Mouse (Mus musculus) erythroblast, adult 5-6 weeks (primary cell): ENCODE measurements around the gene Stk39. TPM values are rescaled to one million over a fixed set of nuclear protein-coding genes. Genes with fewer than 3 reads are reported as not detected.
"Not testable (repeated sequence)": the region's sequence is repeated elsewhere in the genome, so short reads cannot be mapped to it uniquely, and the experiment has no call there.

Experiments used
- ATAC-seq: replicated peaks from 2 replicates; pipeline ENCODE4 v1.8.0; 2016; ENCODE audit warnings: moderate number of reproducible peaks, mild to moderate bottlenecking, moderate TSS enrichment, inconsistent platforms; ENCODE audit not compliant: poor library complexity, low FRiP score, severe bottlenecking
- total RNA-seq, 2 experiments: library from RNA; stranded (forward) in 1 of 2; stranded (reverse) in 1 of 2; fragments of 150-400 nt in 1 of 2; fragments of 200-764, 138-1000 nt in 1 of 2; gene quantifications; 2 replicates each; pipeline versions ENCODE4 v1.2.3 to v1.2.4; 2015 to 2017; ENCODE audit warnings: low replicate concordance in 2 of 2

Gene Stk39
- total RNA-seq, 2 experiments from 2014 or later: 1.0 TPM; not detected in 1

DNA sequence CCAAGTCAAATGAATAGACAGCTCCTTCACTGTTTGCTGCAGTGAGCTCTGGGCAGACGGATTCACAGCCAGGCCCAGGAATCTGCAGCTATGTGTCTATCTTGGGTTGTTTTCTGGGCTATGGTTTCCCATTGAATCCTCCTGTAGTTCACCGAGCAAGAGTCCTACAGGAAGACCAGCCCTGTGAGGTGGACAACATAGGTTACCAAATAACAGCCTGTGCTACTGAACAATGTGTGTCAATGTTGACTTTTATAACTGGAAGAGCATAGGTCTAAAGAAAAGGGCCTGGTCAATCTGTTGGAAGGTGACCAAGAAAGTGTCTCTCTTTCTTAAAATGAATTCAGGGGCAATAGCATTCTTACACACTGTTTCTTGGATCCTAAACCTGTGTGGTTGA is 218.8 kb downstream of the Stk39 start:
- ATAC-seq: no peak

DNA sequence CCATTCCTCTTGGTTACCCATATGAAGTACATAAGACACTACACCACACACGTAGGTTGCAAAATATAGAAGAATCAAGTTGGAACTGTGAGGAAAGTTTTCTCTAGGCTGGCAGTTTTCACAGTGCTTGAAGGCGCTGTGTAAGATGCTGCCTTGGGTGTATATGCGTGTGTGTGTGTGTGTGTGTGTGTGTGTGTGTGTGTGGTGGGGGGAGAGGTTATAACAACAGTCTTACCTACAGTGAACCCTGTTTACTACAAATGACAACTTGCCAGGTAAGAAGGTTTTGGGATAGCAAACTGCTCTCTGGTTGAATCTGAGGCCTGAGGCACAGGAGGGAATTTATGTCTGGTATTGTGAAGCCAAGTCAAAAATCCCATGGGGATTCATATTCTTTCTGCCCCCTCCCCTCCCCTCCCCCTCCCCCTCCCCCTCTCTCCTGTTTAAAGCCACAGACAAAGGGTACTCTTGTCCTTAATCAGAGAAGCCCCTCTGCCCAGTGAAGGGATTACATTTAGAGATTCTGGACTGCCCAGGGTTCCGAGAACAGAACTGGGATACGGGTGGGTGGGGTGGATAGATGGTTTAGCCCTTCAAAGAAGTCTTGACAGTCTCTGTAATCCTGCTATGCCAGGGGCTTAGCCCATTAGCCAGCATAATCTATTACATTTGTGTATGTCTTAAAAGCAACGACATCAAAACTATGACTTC is 219.9 kb downstream of the Stk39 start:
- no peak for ATAC-seq

DNA sequence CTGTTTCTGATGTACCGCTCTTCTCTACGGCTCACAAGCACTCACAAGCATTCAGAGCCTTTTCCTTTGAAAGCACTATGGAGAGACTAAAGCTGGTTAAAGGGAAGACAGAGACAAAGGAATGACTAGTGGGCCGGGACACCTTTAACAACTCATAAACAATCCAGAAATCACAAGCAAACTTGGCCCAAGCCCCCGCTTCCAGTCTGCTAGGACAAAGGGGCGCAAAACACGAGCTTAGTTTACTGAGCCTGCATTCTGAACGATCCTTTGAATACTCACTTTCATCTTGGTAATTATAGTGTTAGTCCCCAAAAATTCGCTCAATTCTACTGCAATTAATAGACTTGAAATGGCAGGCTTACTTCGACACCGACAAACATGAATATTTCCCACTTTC is 221.2 kb downstream of the Stk39 start:
- no peak for ATAC-seq

DNA sequence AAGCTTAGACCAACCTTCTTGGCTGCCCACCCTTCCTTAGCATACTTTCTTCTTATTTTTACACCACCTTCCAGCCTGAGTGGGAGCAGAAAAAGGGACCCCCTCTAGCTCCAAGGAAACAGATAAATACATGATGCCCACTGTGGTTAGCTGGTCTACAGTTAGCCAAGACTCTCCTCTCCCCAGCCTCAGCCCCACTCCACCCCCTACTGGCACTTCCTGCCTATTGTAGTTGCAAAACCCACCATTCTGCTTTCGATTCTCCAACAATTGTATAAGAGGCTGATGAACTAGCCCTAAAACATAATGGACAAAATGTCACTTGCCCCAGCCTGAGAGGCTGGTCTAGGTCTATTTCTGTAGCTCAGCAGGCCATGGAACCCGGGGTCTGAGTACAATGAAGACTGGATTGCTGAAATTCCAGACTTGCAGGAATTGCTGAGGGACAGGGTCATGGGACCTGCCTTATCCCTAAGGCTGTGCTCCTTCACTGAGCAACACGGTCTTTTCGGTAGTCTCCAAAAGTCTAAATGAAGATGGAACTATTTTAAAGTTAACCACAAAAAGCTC is 222.1 kb downstream of the Stk39 start:
- no peak for ATAC-seq

DNA sequence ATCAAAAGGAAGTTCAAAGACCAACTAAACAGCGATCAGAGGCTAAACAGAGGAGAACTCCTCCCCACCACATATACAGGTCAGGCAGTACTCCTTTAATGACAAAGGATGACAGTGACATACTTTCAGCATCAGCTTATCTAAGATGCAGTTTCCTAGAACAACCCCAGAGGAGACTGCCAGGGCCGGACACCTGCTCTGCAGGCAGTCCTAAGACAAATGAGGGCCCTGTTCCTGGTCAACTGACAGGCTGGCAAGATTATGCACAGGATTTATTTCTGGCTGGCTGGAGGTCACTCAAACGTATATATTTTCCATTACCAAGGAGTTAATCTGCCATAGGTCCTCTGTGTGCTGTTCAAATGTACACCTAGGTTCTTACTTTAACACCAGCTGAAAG is 225.8 kb downstream of the Stk39 start:
- ATAC-seq: no peak

DNA sequence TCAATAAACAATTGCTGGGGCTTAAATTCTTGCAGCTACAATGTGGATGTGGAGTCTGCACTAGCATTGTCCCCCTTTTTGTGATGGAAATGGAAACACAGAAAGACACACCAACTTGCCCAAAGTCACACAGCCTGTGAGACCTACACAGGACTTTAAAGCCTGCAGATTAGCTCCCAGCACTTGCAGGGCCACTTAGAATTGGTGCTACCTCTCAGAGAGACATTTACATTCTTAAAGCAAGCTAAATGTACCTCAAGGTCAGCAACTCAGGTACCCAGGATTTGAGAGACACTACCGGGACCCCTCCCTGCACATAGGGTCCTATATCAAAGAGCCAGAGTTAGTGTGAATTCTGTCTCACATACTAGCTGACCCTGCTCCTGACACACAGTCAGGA is 227.5 kb downstream of the Stk39 start:
- no peak for ATAC-seq

DNA sequence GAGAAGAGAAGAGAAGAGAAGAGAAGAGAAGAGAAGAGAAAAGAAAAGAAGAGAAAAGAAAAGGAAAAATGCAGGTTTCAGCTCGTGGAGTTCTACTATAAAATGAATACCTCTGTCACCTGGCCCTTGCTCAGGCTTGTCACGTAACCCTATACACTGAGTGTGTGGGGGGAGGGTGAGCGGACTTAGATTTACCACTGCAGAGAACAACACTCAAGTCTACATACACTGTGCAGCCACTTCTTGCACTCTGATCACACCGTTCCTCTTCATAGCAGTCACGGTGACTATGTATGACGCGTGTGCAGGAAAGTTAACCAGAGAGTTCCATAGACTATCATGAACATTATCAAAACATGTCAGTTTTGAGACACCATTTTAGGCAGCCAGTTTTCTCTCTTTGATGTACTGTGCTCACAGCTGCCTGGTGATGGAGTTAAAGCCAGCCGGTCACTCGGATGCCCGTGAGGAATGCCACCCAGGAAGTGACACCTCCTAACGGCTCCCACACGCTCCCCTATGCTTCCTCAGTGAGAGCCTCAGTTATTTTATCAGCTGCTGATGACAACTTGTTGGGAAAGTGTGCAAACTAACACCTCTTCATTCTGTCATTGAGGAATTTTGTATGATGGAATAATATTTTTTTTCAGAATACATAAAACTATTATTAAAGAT is 228.1 kb downstream of the Stk39 start:
- no peak for ATAC-seq

DNA sequence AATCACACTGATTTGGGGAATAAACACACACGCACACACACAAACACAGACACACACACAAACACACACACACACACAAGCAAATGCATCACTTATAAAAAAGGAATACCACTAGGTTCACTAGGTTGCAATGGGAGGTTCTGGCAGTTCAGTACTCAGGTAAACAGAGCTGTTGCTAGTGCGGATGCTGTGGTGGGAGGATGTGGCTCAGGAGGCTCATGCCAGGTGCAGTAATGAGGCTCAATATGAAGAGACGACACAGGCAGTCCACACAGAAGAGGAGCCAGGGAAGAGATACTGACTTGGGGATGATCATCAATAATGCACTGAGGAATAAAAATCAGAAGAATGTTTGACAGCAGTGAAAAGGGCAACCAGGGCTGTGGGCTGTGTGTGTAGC is 228.8 kb downstream of the Stk39 start:
- ATAC-seq: no peak

DNA sequence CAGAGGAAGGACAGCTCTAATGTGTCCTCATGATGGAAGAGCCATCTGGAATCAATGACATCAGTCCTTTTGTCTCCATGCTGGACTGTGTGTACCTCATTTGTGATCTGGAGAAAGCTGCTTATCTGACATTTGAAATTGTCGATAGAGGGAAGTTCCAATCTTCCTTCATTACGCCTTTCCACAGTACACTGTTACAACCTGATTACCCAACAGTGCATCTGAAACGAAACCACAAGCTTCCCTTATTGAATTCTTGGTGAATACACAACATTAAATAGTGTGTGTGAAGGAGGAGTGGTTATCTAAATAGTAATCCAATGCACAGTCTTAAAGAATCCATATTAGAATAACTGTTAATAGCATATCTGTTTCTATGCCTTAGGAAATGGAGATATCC is 230.0 kb downstream of the Stk39 start:
- no peak for ATAC-seq

DNA sequence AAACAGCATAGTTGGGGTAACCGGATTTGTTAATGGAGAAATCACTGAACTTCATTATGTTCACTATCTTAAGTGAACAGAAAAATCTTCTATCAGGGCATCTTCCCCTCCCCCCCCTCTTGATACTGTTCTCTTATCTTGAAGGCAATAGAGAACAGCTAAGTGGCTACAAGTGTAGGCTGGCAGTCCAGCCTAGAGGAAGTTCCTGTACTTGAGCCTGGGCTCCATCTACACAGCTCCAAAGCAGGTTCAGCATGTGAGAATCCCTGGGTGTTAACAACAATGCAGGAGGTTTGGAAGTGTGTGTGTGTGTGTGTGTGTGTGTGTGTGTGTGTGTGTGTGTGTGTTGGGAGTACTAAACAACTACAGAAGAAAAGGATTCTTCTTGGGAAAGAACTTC is 230.4 kb downstream of the Stk39 start:
- ATAC-seq: no peak

DNA sequence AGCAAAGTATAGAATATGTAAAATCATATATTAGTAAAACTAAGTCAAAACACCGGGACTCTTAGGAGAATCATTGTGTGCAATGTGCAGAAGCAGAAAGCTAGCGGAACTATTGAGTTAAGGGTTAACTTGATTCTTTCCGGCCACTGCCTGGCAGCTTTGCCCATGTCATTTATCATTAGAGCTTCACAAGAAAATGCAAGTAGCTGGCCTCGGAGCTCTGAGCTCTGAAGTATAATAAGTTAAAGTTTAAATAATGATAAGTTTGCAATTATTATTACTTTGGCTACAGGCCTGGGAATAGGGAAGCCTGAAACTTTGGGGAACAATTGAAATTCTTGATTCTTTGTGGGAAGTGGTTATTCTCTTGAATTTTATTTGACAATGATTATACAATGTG is 232.7 kb downstream of the Stk39 start:
- not testable (repeated sequence) for ATAC-seq

DNA sequence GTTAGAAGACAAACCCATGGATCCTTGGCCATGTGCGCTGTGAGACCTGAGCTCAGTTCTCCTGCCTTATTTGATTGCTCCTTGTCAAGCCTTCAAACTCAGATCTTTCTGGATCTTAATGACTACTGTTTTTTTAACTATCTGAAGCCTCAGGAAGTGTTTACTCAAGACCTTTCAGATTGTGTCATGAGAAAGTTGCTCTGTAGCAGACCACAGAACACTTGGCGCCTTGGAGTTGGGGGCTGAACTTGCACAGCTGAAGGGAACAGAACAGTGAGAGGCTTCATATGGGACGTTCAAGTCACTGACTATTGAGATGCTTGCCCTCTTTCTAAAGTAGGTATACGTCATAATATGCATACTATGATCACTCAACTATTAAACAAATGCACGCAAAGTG is 239.1 kb downstream of the Stk39 start:
- no peak for ATAC-seq

DNA sequence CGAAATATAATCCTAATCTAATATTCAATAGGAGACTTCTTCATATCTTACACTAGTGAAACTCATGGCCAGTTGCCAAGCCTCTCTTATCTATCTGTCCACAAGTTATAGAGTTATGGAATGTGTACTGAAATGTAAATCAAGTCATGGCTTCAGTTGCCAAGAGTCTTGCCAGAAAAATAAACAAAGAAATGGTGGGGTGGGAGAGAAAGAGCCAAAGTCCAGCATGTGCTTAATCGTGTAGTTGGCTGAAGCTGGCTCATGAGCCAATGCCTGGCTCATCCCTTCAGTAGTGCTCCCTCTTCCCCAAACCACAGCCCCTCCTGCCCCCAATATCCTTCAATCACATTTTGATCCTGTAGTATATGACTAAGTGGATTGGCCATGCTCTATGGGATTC is 242.2 kb downstream of the Stk39 start:
- no peak for ATAC-seq

DNA sequence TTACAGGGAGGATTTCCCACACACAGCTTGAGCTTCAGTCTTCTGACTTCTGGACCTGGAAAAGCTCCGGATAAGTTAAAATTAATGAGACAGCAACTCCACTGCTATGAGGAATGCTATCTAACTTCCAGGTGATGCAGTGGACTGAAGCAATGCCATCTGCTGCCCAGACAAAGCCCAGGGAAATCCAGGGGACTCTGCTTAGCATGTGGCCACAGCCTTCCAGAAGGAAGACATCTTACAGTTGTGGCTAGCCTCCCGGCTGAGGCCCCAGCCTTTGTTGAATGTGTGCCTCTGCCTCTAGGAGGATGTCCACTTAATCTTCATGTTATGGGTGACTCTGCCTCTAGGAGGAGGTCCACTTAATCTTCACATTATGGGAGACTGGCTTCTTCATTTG is 243.0 kb downstream of the Stk39 start:
- ATAC-seq: no peak

DNA sequence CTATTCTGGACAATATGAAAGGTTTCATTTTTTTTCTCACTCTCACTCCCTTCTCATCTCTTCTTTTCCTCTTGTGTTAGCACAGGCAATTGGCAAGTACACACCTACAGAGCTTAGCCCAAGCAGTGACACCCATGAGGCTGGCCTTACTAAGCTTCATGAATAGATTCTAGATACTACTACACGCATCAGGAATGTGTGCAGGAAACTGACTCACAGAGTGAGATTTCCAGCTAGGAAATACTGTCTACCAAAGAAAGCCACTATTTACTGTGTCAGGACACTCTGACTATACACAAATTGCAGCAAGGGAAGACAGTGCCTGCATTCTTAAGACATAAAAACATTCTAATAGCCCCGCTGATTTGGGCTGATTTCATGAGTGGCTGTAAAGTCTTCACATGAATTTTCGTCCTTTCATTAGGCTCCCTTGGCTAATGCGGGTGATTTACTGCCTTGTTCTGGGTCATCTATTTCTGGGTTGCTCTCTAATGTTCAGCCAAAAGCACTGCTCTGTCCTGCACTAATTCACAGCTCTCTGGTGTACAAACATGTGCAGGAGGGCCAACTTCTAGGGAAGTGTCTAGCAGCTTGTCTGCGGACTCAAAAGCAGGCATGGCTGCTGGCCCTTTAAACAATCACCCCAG is 249.7 kb downstream of the Stk39 start:
- no peak for ATAC-seq

DNA sequence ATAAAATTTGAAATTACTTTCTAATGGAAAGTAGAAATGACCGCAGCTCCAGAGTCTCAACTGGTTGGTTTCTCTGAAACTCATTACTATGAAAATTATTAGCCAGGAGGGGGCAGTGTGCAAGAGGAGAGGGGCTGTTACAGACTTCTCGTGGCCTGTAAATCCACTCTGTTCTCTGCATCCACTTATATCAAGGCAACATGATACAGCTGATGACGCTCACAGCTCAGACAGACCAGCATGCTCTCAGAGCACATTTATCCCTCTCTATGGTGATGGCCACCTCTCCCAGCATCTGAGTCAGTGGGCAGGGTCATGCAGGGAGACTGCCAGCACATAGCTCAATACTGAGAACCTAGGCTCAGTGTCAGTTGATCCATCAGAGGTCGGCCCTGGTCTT is 250.8 kb downstream of the Stk39 start:
- no peak for ATAC-seq

DNA sequence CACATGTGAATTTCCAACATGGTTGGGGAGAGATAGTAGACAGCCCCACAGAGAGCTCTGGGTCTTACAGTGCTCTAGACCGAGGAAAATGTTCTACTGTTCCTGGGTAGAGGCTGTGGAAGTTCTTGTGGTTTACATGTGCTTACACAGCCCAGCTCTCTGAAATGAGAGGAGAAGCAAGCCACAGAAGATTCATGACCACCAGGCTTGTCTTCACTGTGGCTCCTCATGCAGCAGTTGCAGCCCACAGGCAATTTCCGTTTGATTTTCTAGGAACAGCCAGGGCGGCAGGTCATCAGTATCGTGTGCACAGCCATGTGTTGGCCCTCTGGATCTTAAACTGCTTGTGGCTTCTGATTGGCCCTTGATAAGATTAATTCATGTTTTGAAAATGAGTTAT is 252.2 kb downstream of the Stk39 start:
- no peak for ATAC-seq

DNA sequence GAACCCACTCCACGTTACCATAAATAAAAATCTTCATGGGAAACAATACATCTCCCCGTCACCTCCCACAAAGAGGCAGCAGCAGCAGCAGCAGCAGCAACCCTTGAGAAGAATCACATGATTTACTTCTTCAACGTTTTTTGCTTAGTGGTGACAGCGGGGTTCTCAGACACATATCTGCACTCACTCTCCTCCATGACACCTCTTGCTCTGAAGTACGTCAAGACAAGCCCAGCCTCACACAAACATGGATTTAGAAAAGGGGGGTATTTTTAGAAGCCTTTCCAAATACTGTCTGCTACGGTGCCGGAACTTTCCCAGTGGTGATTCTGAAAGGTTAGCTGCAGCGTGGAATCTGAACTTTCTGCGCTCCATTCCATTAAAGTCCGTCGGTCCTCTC is 256.9 kb downstream of the Stk39 start:
- no peak for ATAC-seq

DNA sequence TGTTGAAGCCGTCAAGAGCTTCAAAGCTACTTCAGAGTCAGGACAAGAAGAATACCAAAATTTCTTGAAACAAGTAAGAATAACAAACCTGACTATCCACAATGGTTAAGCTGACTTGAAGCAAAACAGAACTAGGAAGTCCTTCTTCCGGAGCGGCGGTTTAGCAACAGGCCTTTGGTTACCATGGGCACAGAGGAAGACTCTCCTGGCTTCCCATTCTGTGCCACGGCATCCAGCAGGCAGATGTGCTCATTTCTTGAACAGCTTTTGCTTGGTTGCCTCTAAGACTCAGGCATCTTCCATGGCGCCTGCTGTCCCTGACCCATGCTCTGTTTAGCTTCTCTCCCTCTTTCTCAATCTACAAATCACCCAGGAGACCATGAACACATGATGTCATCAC is 257.7 kb downstream of the Stk39 start:
- ATAC-seq: no peak

DNA sequence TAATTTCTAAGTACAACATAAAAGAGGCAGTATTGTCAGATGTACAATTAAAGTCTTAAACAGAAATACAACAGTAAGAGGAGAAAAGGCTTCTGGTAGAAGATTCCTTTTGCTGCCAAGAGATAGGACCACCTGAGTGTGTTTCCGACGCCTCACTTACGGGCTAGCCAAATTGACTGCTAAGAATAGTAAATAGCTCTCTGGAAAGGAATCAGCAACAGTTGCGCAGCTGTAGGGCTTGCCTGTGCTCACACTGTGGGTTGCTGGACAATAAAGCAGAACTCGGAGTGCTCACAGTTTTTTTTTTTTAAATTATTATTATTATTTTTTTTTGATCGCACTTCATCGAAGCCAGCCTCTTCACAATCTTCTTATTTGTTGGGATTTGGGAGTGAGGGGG is 260.6 kb downstream of the Stk39 start:
- ATAC-seq: no peak

DNA sequence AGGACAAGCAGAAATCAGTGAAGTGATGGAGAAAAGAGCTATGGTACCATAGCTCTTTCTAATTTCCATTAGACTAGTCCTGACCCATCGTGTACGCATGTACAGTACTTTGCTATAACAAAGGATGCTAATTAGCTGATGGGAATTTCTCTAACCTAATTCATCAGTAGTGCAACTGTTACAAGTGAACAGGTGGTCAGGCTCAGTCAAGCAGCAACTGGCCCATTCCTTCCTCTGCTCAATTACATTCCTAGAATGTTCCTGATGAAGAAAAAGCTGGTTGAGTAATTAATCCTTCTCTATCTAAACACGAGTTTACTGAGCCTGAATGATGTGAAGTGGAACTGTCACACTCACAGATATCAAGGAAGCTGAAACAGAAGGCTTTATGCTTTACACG is 275.8 kb downstream of the Stk39 start:
- no peak for ATAC-seq
